Mouse (Mus musculus) left cerebral cortex, adult 2 months (tissue): Measurements from ENCODE around the gene Rbfox3. TPM values are rescaled to one million over a fixed set of nuclear protein-coding genes. Genes with fewer than 3 reads are reported as not detected.
A peak's percentile ranks its signal among the peaks of the same experiment; 100 is the strongest.

ENCODE experiments used
- DNase-seq, 2 experiments: peaks; one replicate each; pipeline ENCODE4 v3.0.0; 2021 to 2022; ENCODE audit warnings: low spot score in 2 of 2, mixed read lengths in 1 of 2; ENCODE audit errors: extremely low spot score in 1 of 2
- H3K27ac ChIP-seq: fragments of 200-600 bp; 2 replicates; pipeline ENCODE4 v1.8.1; 2022
- H3K4me3 ChIP-seq: fragments of 200-600 bp; 2 replicates; pipeline ENCODE4 v1.8.1; 2022
- CTCF ChIP-seq: fragments of 200-600 bp; IDR thresholded peaks from 2 replicates; pipeline ENCODE4 v1.8.1; 2022; ENCODE audit warnings: antibody characterized with exemption, mild to moderate bottlenecking, moderate library complexity
- intact Hi-C: fragments of 180-260 bp; cut with DNase I; formaldehyde crosslinking; loops from one replicate; pipeline ENCODE4 v1.15.1; 2025
- microRNA-seq, 2 experiments: library from miRNA; unstranded; fragments of <30 nt; microRNA quantifications; one replicate each; pipeline ENCODE4 v1.2.0; 2021
- total RNA-seq, 2 experiments: library from RNA; stranded (reverse); gene quantifications; 2 replicates each; pipeline ENCODE4 v1.2.3; 2021

Rbfox3 gene
- total RNA-seq, 2 experiments from 2014 or later = 345 to 353 TPM

DNA sequence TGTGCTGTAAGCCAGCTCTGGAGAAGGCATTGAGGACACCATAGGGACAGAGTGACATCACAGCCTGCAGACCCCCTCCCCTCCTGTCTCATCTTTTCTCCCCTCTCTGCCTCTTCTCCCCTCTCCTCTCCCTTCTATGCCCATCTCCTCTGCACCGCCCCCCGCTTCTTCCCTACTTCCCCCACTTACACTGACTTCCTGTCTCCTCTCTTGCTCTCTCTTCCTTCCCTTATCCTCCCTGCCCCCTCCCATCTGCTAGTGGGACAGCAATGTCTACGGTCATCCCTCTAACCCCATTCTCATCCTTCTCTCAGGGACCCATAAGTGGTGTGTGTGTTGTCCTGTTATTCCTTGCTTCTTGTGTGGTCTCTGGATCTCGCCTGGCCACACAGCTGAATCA lies 451.9 kb downstream of the Rbfox3 start:
- no peak for DNase-seq

GRCm38 (mm10) chr11:118459051-118459450 lies 452.3 kb downstream of the Rbfox3 start:
- no peak for DNase-seq
- no peak overlapping the region for H3K27ac ChIP-seq
- no peak overlapping the region for H3K4me3 ChIP-seq
- intact Hi-C loops = no loop called here
- TF ChIP-seq CTCF = no peak

More for the DNA sequence above, 451.9 kb downstream of the Rbfox3 start:
- no peak overlapping the region for H3K27ac ChIP-seq
- H3K4me3 ChIP-seq = no peak overlapping the region
- no peak for TF ChIP-seq CTCF
- intact Hi-C loops = no loop called here

DNA sequence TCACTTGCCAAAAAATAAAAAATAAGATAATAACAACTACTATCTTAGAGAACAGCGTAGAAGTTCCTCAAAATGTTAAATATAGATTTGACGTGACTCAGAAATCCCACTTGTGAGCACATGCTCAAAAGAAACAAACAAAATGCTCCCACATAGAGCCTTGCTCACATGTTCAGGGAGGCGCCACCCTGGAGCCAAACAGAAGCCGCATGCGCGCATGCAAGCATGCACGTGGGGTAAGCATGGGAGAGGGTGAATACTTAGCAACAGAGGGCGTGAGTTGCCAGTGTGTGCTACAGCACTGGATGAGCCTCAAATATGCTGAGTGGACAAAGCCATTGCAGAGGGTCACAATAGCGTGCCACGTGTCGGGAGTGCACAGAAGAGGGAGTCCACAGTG lies 454.5 kb downstream of the Rbfox3 start:
- TF ChIP-seq CTCF = no peak
- intact Hi-C loops = no loop called here

GRCm38 (mm10) chr11:118455788-118456187 lies 455.6 kb downstream of the Rbfox3 start:
- Histone ChIP-seq H3K27ac (no peak overlapping the region), H3K4me3 (no peak overlapping the region)
- no peak for TF ChIP-seq CTCF
- no peak for DNase-seq
- intact Hi-C loops = no loop called here

More for the DNA sequence above, 454.5 kb downstream of the Rbfox3 start:
- Histone ChIP-seq H3K4me3 (no peak overlapping the region), H3K27ac (peak overlapping the region; percentile 32; the same call in 1 of the 2 replicates)
- DNase-seq = peak; percentile 46 to 59

GRCm38 (mm10) chr11:118453886-118454671 lies 457.3 kb downstream of the Rbfox3 start:
- TF ChIP-seq CTCF = no peak; the same call in 1 of the 2 replicates
- intact Hi-C loops = no loop called here
- H3K4me3 ChIP-seq = no peak overlapping the region
- no peak overlapping the region for H3K27ac ChIP-seq
- DNase-seq = no peak

DNA sequence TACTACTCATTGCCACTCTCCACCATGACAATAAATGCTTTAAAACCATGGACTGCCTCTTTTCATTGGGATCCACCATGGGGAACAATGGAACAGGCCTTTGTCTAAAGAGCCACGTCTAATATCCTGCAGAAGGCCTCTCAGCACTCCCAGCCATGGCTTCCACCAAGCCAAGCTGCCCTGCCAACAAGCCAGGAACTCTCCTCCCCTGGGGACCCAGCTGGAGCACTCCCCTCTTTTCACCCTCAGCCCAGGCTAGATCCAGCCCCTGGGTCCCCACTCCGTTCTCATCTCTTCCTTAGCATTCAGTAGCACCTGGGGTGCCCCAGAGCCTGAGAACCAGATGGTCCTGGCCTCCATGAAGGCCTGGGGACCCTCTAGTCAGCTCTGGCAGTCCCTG lies 458.4 kb downstream of the Rbfox3 start:
- intact Hi-C loops = no loop called here

GRCm38 (mm10) chr11:118451211-118451610 lies 460.2 kb downstream of the Rbfox3 start:
- no peak overlapping the region for H3K4me3 ChIP-seq
- DNase-seq = no peak
- intact Hi-C loops = no loop called here
- TF ChIP-seq CTCF = no peak
- no peak overlapping the region for H3K27ac ChIP-seq

More for the DNA sequence above, 458.4 kb downstream of the Rbfox3 start:
- H3K4me3 ChIP-seq = no peak overlapping the region
- no peak for TF ChIP-seq CTCF
- no peak for DNase-seq
- no peak overlapping the region for H3K27ac ChIP-seq

GRCm38 (mm10) chr11:118448385-118448784 lies 463.0 kb downstream of the Rbfox3 start:
- Histone ChIP-seq H3K4me3 (no peak overlapping the region), H3K27ac (no peak overlapping the region)
- no peak for DNase-seq
- intact Hi-C loops = no loop called here
- TF ChIP-seq CTCF = no peak

GRCm38 (mm10) chr11:118447346-118447745 lies 464.1 kb downstream of the Rbfox3 start:
- no peak for DNase-seq
- Histone ChIP-seq H3K27ac (no peak overlapping the region), H3K4me3 (no peak overlapping the region)
- intact Hi-C loops = loop anchor here (2.0 kb wide), 1 partner anchor 43 kb away; no protein-coding TSS in a partner anchor
- TF ChIP-seq CTCF = no peak

GRCm38 (mm10) chr11:118445843-118446242 lies 465.6 kb downstream of the Rbfox3 start:
- Histone ChIP-seq H3K27ac (no peak overlapping the region), H3K4me3 (no peak overlapping the region)
- DNase-seq = peak; percentile 58 to 74
- intact Hi-C loops = loop anchor here (1.0 to 2.0 kb wide), 2 partner anchors 45 to 293 kb away; no protein-coding TSS in a partner anchor
- TF ChIP-seq CTCF = peak; percentile 98

DNA sequence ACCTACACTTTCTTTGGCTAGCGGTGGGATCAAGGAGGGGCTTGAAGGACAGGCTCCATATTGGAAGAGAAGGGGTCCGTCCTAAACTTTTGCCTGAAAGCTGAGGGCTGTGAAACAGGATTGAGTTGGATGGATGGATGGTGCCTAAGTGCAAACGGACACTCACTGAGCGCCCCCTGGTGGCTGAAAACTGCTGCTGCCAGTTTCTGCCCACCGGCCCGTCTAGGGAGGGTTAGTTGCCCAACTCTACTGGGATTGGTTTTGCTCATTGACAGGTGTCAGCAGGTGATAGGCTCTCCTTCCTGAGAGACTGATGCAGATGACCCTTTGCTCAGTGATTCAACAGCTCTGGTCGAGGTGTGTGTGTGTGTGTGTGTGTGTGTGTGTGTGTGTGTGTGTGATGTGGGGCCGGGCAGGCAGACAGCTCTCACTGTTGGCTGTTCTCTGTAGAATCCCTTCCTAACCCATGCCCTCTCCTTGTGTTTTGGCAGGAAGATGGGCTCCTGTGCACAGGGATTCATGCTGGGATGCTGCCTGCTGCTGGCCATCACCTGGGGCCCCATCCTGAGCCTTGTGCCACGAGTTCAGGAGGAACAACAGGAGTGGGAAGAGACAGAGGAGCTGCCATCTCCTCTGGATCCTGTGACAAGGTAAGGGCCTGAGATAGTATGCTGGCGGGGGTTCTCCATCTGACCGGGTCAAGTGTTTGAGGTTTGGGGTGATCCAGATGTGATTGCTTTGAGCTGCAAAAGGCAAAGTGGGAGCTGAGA lies 468.0 kb downstream of the Rbfox3 start:
- Histone ChIP-seq H3K27ac (no peak overlapping the region), H3K4me3 (no peak overlapping the region)
- DNase-seq = peak; percentile 48 to 71
- peak; percentile 83 for TF ChIP-seq CTCF
- intact Hi-C loops = loop anchor here (1.0 kb wide), 1 partner anchor 20 kb away; no protein-coding TSS in a partner anchor

- intact Hi-C loops = loop anchor here (1.0 kb wide), 1 partner anchor 19 kb away; no protein-coding TSS in a partner anchor
- Histone ChIP-seq H3K4me3 (no peak overlapping the region), H3K27ac (no peak overlapping the region)
- no peak for DNase-seq
- TF ChIP-seq CTCF = no peak
These were observed 468.7 kb downstream of the Rbfox3 start for GRCm38 (mm10) chr11:118442691-118443090.

Small RNAs within 50 kb of the gene (microRNA-seq; reads per million reads assigned to microRNA genes)
- gene Gm25040 = 0 reads per million in 2 experiments

Other genes starting within 250 kb of the Rbfox3 start
- not detected for gene Enpp7, start 76.6 kb upstream of the Rbfox3 start, total RNA-seq
- gene Cbx2, start 111.4 kb upstream of the Rbfox3 start, total RNA-seq = 1 to 10 TPM; 3.2 to 3.4 TPM
- 10 to 100 TPM; 11.1 to 11.2 TPM for gene Cbx8, start 129.4 kb upstream of the Rbfox3 start, total RNA-seq
- gene Cbx4, start 174.6 kb upstream of the Rbfox3 start, total RNA-seq = 10 to 100 TPM; 51.4 to 54.3 TPM